Mouse (Mus musculus) neural tube, embryonic 12.5 days (tissue): ENCODE results near the gene Prtn3. TPM values are rescaled to one million over a fixed set of nuclear protein-coding genes. Genes with fewer than 3 reads are reported as not detected.

Experiments used
- ATAC-seq: fragments of 200-750 bp; cut with Nextera tagmentation; 2 replicates; pipeline ENCODE4 v1.8.0; 2017; ENCODE audit warnings: low read depth, mild to moderate bottlenecking, moderate TSS enrichment, moderate library complexity; ENCODE audit not compliant: low FRiP score
- H3K27ac ChIP-seq: fragments of 300-500 bp; sonication (generic); 2 replicates; pipeline ENCODE4 v1.5.1; 2016
- H3K27me3 ChIP-seq: fragments of 300-500 bp; sonication (generic); replicated peaks from 2 replicates; pipeline ENCODE4 v1.6.1; 2016; ENCODE audit warnings: mild to moderate bottlenecking
- H3K36me3 ChIP-seq: fragments of 300-500 bp; sonication (generic); 2 replicates; pipeline ENCODE4 v1.6.1; 2016; ENCODE audit warnings: mild to moderate bottlenecking
- H3K4me1 ChIP-seq: fragments of 300-500 bp; sonication (generic); 2 replicates; pipeline ENCODE4 v1.6.1; 2016
- H3K4me2 ChIP-seq: fragments of 300-500 bp; sonication (generic); replicated peaks from 2 replicates; pipeline ENCODE4 v1.6.1; 2016; ENCODE audit warnings: mild to moderate bottlenecking
- H3K4me3 ChIP-seq: fragments of 300-500 bp; sonication (generic); 2 replicates; pipeline ENCODE4 v1.5.1; 2016
- H3K9ac ChIP-seq: fragments of 300-500 bp; sonication (generic); 2 replicates; pipeline ENCODE4 v1.6.1; 2016; ENCODE audit warnings: mild to moderate bottlenecking
- H3K9me3 ChIP-seq: fragments of 300-500 bp; sonication (generic); 2 replicates; pipeline ENCODE4 v1.6.1; 2016; ENCODE audit warnings: mild to moderate bottlenecking
- WGBS: fragments of 180-500 bp; shearing (Covaris S2); methylation state at CpG from one replicate; pipeline ENCODE4 v1.1.7; 2016; 5-methylcytosine and 5-hydroxymethylcytosine counted together
- polyA plus RNA-seq: library from polyadenylated mRNA; unstranded; fragments of >200 nt; fragmentation: Nextera tagmentation; extraction: Ambion mirVana; gene quantifications from 2 replicates; pipeline ENCODE4 v1.2.1, GENCODE M21; 2016

Prtn3 gene
- polyA plus RNA-seq = 12.6 and 15.5 TPM in 2 replicates

GRCm38 (mm10) chr10:79874290-79874862 lies at the start of gene Prtn3, which contains the start of gene Plppr3:
Gene Prtn3 (plus strand): TSS chr10:79874476.
Gene Plppr3 (minus strand): TSS chr10:79874634.
- H3K36me3 ChIP-seq = peaks cover 23% of the 10 kb centered on the region
- H3K4me1 ChIP-seq = peaks cover 37% of the 10 kb centered on the region
- H3K4me3 ChIP-seq = peak within 1 kb of the TSS; percentile 73
- WGBS = under 1% methylated on average over 57 of the region's 57 CpGs
- H3K27ac ChIP-seq = peak within 1 kb of the TSS; percentile 86
- peak within 1 kb of the TSS; percentile 80 for H3K4me2 ChIP-seq
- ATAC-seq = peak; percentile 91
- H3K27me3 ChIP-seq = 0 out of 2 replicates have a peak, but pooled peaks cover under 1% of the 10 kb centered on the region
- H3K9ac ChIP-seq = peak within 1 kb of the TSS; percentile 94
- no peaks in the 10 kb centered on the region for H3K9me3 ChIP-seq

GRCm38 (mm10) chr10:79831583-79831982 lies 42.7 kb upstream of the Prtn3 start:
- ATAC-seq = no peak
- 85% methylated on average over 3 of the region's 3 CpGs for WGBS
- Histone ChIP-seq H3K27ac (no peak overlapping the region), H3K27me3 (no peaks in the 10 kb centered on the region), H3K4me1 (no peaks in the 10 kb centered on the region), H3K4me2 (no peak overlapping the region), H3K4me3 (no peak overlapping the region), H3K36me3 (no peaks in the 10 kb centered on the region), H3K9ac (no peak overlapping the region), H3K9me3 (no peaks in the 10 kb centered on the region)

- no peaks in the 10 kb centered on the region for H3K9me3 ChIP-seq
- H3K4me2 ChIP-seq = no peak overlapping the region
- 87% methylated on average over 7 of the region's 7 CpGs for WGBS
- H3K36me3 ChIP-seq = no peaks in the 10 kb centered on the region
- H3K4me1 ChIP-seq = no peaks in the 10 kb centered on the region
- H3K27me3 ChIP-seq = no peaks in the 10 kb centered on the region
- no peak for ATAC-seq
- H3K4me3 ChIP-seq = no peak overlapping the region
- H3K27ac ChIP-seq = no peak overlapping the region
- H3K9ac ChIP-seq = 0 out of 2 replicates have a peak overlapping the region, but pooled peaks have one; percentile 26
These were observed 42.1 kb upstream of the Prtn3 start for GRCm38 (mm10) chr10:79832026-79832785.

GRCm38 (mm10) chr10:79832786-79833181 lies 41.5 kb upstream of the Prtn3 start:
- H3K27ac ChIP-seq = no peak overlapping the region
- ATAC-seq = no peak
- no peak overlapping the region for H3K4me2 ChIP-seq
- H3K4me3 ChIP-seq = no peak overlapping the region
- no peaks in the 10 kb centered on the region for H3K27me3 ChIP-seq
- no peaks in the 10 kb centered on the region for H3K9me3 ChIP-seq
- H3K4me1 ChIP-seq = no peaks in the 10 kb centered on the region
- WGBS = 77% methylated on average over 9 of the region's 9 CpGs
- no peaks in the 10 kb centered on the region for H3K36me3 ChIP-seq
- no peak overlapping the region for H3K9ac ChIP-seq

- no peak overlapping the region for H3K4me3 ChIP-seq
- WGBS = 31% methylated on average over 9 of the region's 9 CpGs
- no peaks in the 10 kb centered on the region for H3K9me3 ChIP-seq
- no peaks in the 10 kb centered on the region for H3K36me3 ChIP-seq
- no peak overlapping the region for H3K9ac ChIP-seq
- H3K27ac ChIP-seq = no peak overlapping the region
- H3K4me2 ChIP-seq = no peak overlapping the region
- H3K27me3 ChIP-seq = no peaks in the 10 kb centered on the region
- H3K4me1 ChIP-seq = no peaks in the 10 kb centered on the region
- peak; percentile 63; the same call in 1 of the 2 replicates for ATAC-seq
These were observed 39.4 kb upstream of the Prtn3 start for GRCm38 (mm10) chr10:79834769-79835398.

GRCm38 (mm10) chr10:79836918-79837317 lies 37.4 kb upstream of the Prtn3 start:
- Histone ChIP-seq H3K4me1 (peaks cover 13% of the 10 kb centered on the region), H3K36me3 (no peaks in the 10 kb centered on the region), H3K27ac (no peak overlapping the region), H3K4me2 (no peak overlapping the region), H3K9me3 (no peaks in the 10 kb centered on the region), H3K27me3 (no peaks in the 10 kb centered on the region), H3K4me3 (no peak overlapping the region), H3K9ac (no peak overlapping the region)
- no peak for ATAC-seq
- WGBS = 96% methylated on average over 3 of the region's 3 CpGs

GRCm38 (mm10) chr10:79838151-79838550 lies 36.1 kb upstream of the Prtn3 start:
- Histone ChIP-seq H3K4me2 (no peak overlapping the region), H3K9me3 (no peaks in the 10 kb centered on the region), H3K27ac (no peak overlapping the region), H3K27me3 (no peaks in the 10 kb centered on the region), H3K4me1 (peaks cover 20% of the 10 kb centered on the region), H3K4me3 (no peak overlapping the region), H3K36me3 (no peaks in the 10 kb centered on the region), H3K9ac (no peak overlapping the region)
- ATAC-seq = no peak
- WGBS = 62% methylated on average over 2 of the region's 2 CpGs

GRCm38 (mm10) chr10:79840091-79840490 lies 34.2 kb upstream of the Prtn3 start:
- Histone ChIP-seq H3K9ac (no peak overlapping the region), H3K4me2 (peak overlapping the region; percentile 66), H3K4me3 (no peak overlapping the region), H3K4me1 (peaks cover 25% of the 10 kb centered on the region), H3K27ac (0 out of 2 replicates have a peak overlapping the region, but pooled peaks have one; percentile 50), H3K27me3 (no peaks in the 10 kb centered on the region), H3K36me3 (no peaks in the 10 kb centered on the region), H3K9me3 (no peaks in the 10 kb centered on the region)
- no peak for ATAC-seq
- WGBS = 90% methylated on average over 3 of the region's 3 CpGs

GRCm38 (mm10) chr10:79840644-79841551 lies 33.4 kb upstream of the Prtn3 start:
- ATAC-seq = peak; percentile 77
- no peaks in the 10 kb centered on the region for H3K36me3 ChIP-seq

GRCm38 (mm10) chr10:79842322-79842721 lies 32.0 kb upstream of the Prtn3 start:
- 77% methylated on average over 3 of the region's 3 CpGs for whole genome bisulfite sequencing
- Histone ChIP-seq H3K27ac (no peak overlapping the region), H3K4me3 (no peak overlapping the region), H3K4me2 (no peak overlapping the region), H3K27me3 (no peaks in the 10 kb centered on the region), H3K36me3 (no peaks in the 10 kb centered on the region), H3K9me3 (no peaks in the 10 kb centered on the region), H3K9ac (no peak overlapping the region), H3K4me1 (peaks cover 25% of the 10 kb centered on the region)
- ATAC-seq = no peak

More at GRCm38 (mm10) chr10:79840644-79841551, 33.4 kb upstream of the Prtn3 start:
- Histone ChIP-seq H3K4me2 (peak overlapping the region; percentile 66), H3K4me1 (peaks cover 25% of the 10 kb centered on the region), H3K9ac (peak overlapping the region; percentile 47; the same call in 1 of the 2 replicates), H3K27me3 (no peaks in the 10 kb centered on the region), H3K27ac (peak overlapping the region; percentile 50), H3K4me3 (peak overlapping the region; percentile 16), H3K9me3 (no peaks in the 10 kb centered on the region)
- WGBS = under 1% methylated on average over 24 of the region's 24 CpGs

- Histone ChIP-seq H3K4me2 (no peak overlapping the region), H3K4me1 (peaks cover 25% of the 10 kb centered on the region), H3K9ac (peak overlapping the region; percentile 23; the same call in 1 of the 2 replicates), H3K4me3 (no peak overlapping the region), H3K27ac (no peak overlapping the region), H3K27me3 (no peaks in the 10 kb centered on the region), H3K36me3 (no peaks in the 10 kb centered on the region), H3K9me3 (no peaks in the 10 kb centered on the region)
- 76% methylated on average over 6 of the region's 6 CpGs for WGBS
- no peak for ATAC-seq
These were observed 30.8 kb upstream of the Prtn3 start for GRCm38 (mm10) chr10:79843476-79843875.
